Mouse (Mus musculus): Measurements from ENCODE around the gene Fgf22. TPM values are rescaled to one million over a fixed set of nuclear protein-coding genes. Genes with fewer than 3 reads are reported as not detected.
A peak's percentile ranks its signal among the peaks of the same experiment; 100 is the strongest.

Fgf22 gene
- polyA plus RNA-seq, 1 experiment from 2014 or later: 0.27 TPM

- DNase-seq (ENCODE audit: low spot score): no peak
- H3K27me3 ChIP-seq (ENCODE audit: low read depth, poor library complexity, severe bottlenecking): peaks cover 13% of the 10 kb centered on the region
- H3K4me1 ChIP-seq: peaks cover 24% of the 10 kb centered on the region
- no peaks in the 10 kb centered on the region for H3K36me3 ChIP-seq
- WGBS: 63% methylated on average over 2 of the region's 2 CpGs
- H3K4me3 ChIP-seq: no peak overlapping the region
- H3K27ac ChIP-seq (replicated peaks): 0 out of 2 replicates have a peak overlapping the region, but pooled peaks have one; percentile 13
- no peaks in the 10 kb centered on the region for H3K9me3 ChIP-seq (replicated peaks)
These were observed 34.7 kb downstream of the Fgf22 start for GRCm38 (mm10) chr10:79789581-79789980.

DNA sequence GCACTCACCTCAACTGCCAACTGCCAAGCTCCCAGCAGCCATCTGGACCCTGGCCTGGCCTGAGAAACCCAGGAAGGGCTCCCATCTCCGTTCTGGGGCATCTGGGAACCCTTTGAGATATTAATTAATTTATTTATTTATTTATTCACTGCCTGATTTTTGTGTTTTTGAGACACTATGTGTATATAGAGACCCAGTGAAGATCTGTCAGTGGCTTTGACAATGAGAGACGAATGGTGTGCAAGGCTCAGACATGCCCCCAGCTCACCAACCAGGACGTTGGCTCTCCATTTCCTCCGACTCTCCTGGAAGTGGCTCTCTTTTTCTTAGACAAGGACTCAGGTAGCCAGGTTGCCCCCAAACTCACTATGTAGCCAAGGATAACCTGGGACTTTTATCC lies 36.0 kb downstream of the Fgf22 start, which contains the start of gene Prss57:
TSS of gene Prss57 (minus strand) at position 101 of the 400 bp plus-strand sequence.
- Histone ChIP-seq H3K4me3 (no peak within 1 kb of the TSS), H3K9me3 (replicated peaks) (no peaks in the 10 kb centered on the region), H3K36me3 (peaks cover 2% of the 10 kb centered on the region), H3K27me3 (ENCODE audit: low read depth, poor library complexity, severe bottlenecking) (peaks cover 6% of the 10 kb centered on the region), H3K4me1 (peaks cover 33% of the 10 kb centered on the region), H3K27ac (replicated peaks) (no peak within 1 kb of the TSS)
- no peak for DNase-seq (ENCODE audit: low spot score)
- 88% methylated on average over 4 of the region's 4 CpGs for WGBS

- Histone ChIP-seq H3K27me3 (ENCODE audit: low read depth, poor library complexity, severe bottlenecking) (peaks cover 2% of the 10 kb centered on the region), H3K27ac (replicated peaks) (no peak overlapping the region), H3K9me3 (replicated peaks) (no peaks in the 10 kb centered on the region), H3K36me3 (peaks cover 9% of the 10 kb centered on the region), H3K4me3 (peak overlapping the region; percentile 95; the same call in 1 of the 2 replicates), H3K4me1 (peaks cover 44% of the 10 kb centered on the region)
- 89% methylated on average over 5 of the region's 5 CpGs for WGBS
- DNase-seq (ENCODE audit: low spot score): no peak
These were observed 37.6 kb downstream of the Fgf22 start for GRCm38 (mm10) chr10:79792339-79793040.

- Histone ChIP-seq H3K4me1 (peaks cover 48% of the 10 kb centered on the region), H3K36me3 (peaks cover 9% of the 10 kb centered on the region)
- 6% methylated on average over 51 of the region's 51 CpGs for WGBS
These were observed 38.3 kb downstream of the Fgf22 start, which contains the start of gene Palm for GRCm38 (mm10) chr10:79793051-79793737. Palm (plus strand) TSS chr10:79793572.

GRCm38 (mm10) chr10:79793738-79794490 lies 39.0 kb downstream of the Fgf22 start:
- peak overlapping the region; percentile 95 for H3K4me3 ChIP-seq
- H3K36me3 ChIP-seq: peaks cover 9% of the 10 kb centered on the region
- H3K27ac ChIP-seq (replicated peaks): peak overlapping the region; percentile 98
- peak; percentile 60 for DNase-seq (ENCODE audit: low spot score)
- H3K9me3 ChIP-seq (replicated peaks): no peaks in the 10 kb centered on the region
- no peaks in the 10 kb centered on the region for H3K27me3 ChIP-seq (ENCODE audit: low read depth, poor library complexity, severe bottlenecking)
- WGBS: 2% methylated on average over 38 of the region's 38 CpGs
- peaks cover 48% of the 10 kb centered on the region for H3K4me1 ChIP-seq

More at GRCm38 (mm10) chr10:79793051-79793737, 38.3 kb downstream of the Fgf22 start, which contains the start of gene Palm:
- H3K9me3 ChIP-seq (replicated peaks): no peaks in the 10 kb centered on the region
- H3K27ac ChIP-seq (replicated peaks): peak within 1 kb of the TSS; percentile 98
- H3K4me3 ChIP-seq: peak within 1 kb of the TSS; percentile 95
- DNase-seq (ENCODE audit: low spot score): peak; percentile 81
- H3K27me3 ChIP-seq (ENCODE audit: low read depth, poor library complexity, severe bottlenecking): no peaks in the 10 kb centered on the region

DNA sequence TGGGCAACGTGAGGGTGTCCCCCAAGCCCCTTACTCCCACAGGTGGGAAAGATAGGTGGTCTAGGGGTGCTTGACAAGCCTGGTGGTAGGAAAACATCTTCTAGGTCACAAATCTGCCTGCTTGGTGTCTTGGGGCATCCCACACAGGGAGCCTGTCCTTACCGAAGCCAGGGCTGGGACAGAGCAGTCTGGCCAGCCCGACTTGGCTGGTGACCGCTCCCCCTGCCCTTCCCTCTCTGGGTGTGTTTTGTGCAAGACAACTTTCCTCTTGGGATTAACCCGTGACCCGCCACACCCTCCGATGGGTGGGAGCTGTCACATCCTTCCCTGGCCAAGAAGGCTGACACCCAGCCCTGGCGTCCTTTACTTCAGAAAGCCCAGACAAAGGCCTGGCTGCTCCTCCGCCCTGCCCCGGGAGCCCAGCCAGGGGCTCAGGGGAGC lies 39.6 kb downstream of the Fgf22 start:
- WGBS: 3% methylated on average over 10 of the region's 10 CpGs
- H3K4me1 ChIP-seq: peaks cover 45% of the 10 kb centered on the region
- peak overlapping the region; percentile 98 for H3K27ac ChIP-seq (replicated peaks)
- H3K4me3 ChIP-seq: peak overlapping the region; percentile 95
- H3K27me3 ChIP-seq (ENCODE audit: low read depth, poor library complexity, severe bottlenecking): no peaks in the 10 kb centered on the region
- DNase-seq (ENCODE audit: low spot score): peak; percentile 70
- no peaks in the 10 kb centered on the region for H3K9me3 ChIP-seq (replicated peaks)
- H3K36me3 ChIP-seq: peaks cover 14% of the 10 kb centered on the region

- H3K9me3 ChIP-seq (replicated peaks): no peaks in the 10 kb centered on the region
These were observed 41.0 kb downstream of the Fgf22 start for GRCm38 (mm10) chr10:79795905-79796304.

DNA sequence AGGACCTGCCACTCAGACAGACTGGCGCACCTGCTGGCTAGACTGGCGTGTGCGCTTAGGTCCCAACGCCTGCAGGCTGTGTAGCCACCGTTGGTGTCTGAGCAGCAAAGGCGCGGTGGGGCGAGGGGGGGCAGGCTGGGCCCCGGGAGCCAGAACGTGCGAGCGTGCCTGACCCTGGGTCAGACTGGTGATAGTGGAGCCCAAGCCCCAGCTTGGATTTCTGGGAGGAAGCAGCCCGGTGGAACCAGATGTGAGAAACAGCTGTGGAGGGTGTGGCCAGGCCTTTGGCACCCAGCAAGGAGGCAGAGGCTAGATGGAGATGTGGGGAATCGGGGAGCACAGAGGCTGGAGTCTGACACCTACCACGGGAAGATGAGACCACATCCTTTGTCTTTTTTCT lies 42.5 kb downstream of the Fgf22 start:
- no peak for DNase-seq (ENCODE audit: low spot score)
- Histone ChIP-seq H3K27ac (replicated peaks) (peak overlapping the region; percentile 61; the same call in 1 of the 2 replicates), H3K4me1 (peaks cover 63% of the 10 kb centered on the region), H3K27me3 (ENCODE audit: low read depth, poor library complexity, severe bottlenecking) (no peaks in the 10 kb centered on the region), H3K9me3 (replicated peaks) (no peaks in the 10 kb centered on the region), H3K4me3 (peak overlapping the region; percentile 31), H3K36me3 (peaks cover 28% of the 10 kb centered on the region)
- WGBS: 58% methylated on average over 15 of the region's 15 CpGs

More at GRCm38 (mm10) chr10:79795905-79796304, 41.0 kb downstream of the Fgf22 start:
- no peak for DNase-seq (ENCODE audit: low spot score)
- no peak overlapping the region for H3K4me3 ChIP-seq
- H3K4me1 ChIP-seq: peaks cover 49% of the 10 kb centered on the region
- WGBS: 99% methylated on average over 3 of the region's 3 CpGs
- no peak overlapping the region for H3K27ac ChIP-seq (replicated peaks)
- no peaks in the 10 kb centered on the region for H3K27me3 ChIP-seq (ENCODE audit: low read depth, poor library complexity, severe bottlenecking)
- H3K36me3 ChIP-seq: peaks cover 26% of the 10 kb centered on the region

DNA sequence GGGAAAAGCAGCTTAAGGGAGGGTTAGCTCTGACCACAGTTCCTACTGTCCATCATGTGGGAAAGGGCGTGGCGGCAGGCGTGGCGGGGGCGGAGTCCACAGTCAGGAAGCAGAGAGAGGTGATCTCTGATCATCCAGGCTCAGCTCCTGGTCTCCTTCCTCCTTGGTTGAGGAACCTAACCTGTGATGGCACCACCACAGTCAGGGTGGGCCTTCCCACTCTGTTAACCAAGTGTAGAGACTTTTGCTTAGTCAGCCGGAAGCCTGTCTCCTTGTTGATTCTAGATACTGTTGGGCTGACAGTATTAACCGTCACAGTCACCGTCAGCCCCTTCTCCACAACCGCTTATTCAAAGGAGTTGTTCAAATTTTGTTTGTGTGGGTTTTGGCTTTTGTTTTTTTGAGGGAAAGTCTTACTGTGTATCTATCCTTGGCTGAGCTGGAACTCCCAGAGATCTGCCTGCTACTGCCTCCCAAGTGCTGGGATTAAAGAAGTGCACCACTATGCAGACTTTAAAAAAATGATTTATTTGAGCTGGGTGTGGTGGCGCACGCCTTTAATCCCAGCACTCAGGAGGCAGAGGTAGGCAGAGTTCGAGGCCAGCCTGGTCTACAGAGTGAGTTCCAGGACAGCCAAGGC lies 43.5 kb downstream of the Fgf22 start:
- peaks cover 68% of the 10 kb centered on the region for H3K4me1 ChIP-seq
- H3K9me3 ChIP-seq (replicated peaks): no peaks in the 10 kb centered on the region
- WGBS: 92% methylated on average over 12 of the region's 12 CpGs
- peaks cover 28% of the 10 kb centered on the region for H3K36me3 ChIP-seq
- H3K27me3 ChIP-seq (ENCODE audit: low read depth, poor library complexity, severe bottlenecking): no peaks in the 10 kb centered on the region
- no peak for DNase-seq (ENCODE audit: low spot score)
- no peak overlapping the region; the same call in 1 of the 2 replicates for H3K4me3 ChIP-seq
- no peak overlapping the region for H3K27ac ChIP-seq (replicated peaks)

DNA sequence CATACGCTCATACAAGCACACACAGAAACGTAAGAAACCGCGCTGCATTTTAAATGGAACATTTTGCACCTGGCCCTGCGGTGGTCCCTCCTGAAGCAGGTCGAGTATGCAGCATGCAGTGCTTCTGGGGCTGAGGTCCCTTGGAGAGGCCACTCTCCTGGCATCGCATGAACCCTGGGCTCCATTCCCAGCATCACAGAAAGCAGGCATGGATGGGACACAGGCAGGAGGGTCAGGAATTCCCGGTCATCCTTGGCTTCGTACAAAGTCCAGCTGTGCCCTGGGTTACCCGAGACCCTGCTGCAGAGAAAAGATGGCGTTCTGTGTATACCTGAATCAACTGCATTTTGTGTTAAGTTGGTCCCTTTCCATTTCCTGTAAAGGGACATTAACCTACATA lies 45.6 kb downstream of the Fgf22 start:
- no peaks in the 10 kb centered on the region for H3K9me3 ChIP-seq (replicated peaks)
- 89% methylated on average over 11 of the region's 11 CpGs for WGBS
- H3K4me3 ChIP-seq: no peak overlapping the region
- peaks cover 28% of the 10 kb centered on the region for H3K36me3 ChIP-seq
- DNase-seq (ENCODE audit: low spot score): no peak
- no peaks in the 10 kb centered on the region for H3K27me3 ChIP-seq (ENCODE audit: low read depth, poor library complexity, severe bottlenecking)
- H3K4me1 ChIP-seq: peaks cover 72% of the 10 kb centered on the region
- peak overlapping the region; percentile 42; the same call in 1 of the 2 replicates for H3K27ac ChIP-seq (replicated peaks)

DNA sequence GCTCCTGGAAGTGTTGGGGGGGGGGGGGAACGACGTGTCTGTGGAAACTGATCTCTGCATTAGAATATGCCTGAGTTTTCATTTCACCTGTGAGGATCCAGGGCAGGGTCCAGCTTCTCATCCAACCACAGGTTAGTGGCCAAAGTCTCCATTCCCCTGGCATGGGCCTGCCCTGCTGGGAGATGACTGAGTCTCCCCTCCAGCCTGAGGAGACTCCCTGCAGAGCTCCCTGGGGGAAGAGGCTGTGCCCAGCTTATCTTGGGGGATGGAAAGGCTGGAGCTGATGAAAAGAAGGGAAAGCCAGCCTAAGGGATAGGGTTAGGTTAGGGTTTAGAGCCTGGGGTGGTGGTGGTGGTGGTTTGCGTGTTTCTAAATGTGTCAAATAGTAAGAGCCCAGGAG lies 47.0 kb downstream of the Fgf22 start:
- H3K4me1 ChIP-seq: peaks cover 80% of the 10 kb centered on the region
- H3K36me3 ChIP-seq: peaks cover 27% of the 10 kb centered on the region
- peak overlapping the region; percentile 30 for H3K4me3 ChIP-seq
- no peaks in the 10 kb centered on the region for H3K27me3 ChIP-seq (ENCODE audit: low read depth, poor library complexity, severe bottlenecking)
- 17% methylated on average over 3 of the region's 3 CpGs for WGBS
- no peak for DNase-seq (ENCODE audit: low spot score)
- H3K27ac ChIP-seq (replicated peaks): peak overlapping the region; percentile 91
- H3K9me3 ChIP-seq (replicated peaks): no peaks in the 10 kb centered on the region
